Mouse (Mus musculus): Measurements from ENCODE around the gene Pdlim5. TPM values are rescaled to one million over a fixed set of nuclear protein-coding genes. Genes with fewer than 3 reads are reported as not detected.
"Not testable (repeated sequence)": the region's sequence is repeated elsewhere in the genome, so short reads cannot be mapped to it uniquely, and the experiment has no call there.

The Pdlim5 gene
- polyA plus RNA-seq, 1 experiment: 56.7 TPM

DNA sequence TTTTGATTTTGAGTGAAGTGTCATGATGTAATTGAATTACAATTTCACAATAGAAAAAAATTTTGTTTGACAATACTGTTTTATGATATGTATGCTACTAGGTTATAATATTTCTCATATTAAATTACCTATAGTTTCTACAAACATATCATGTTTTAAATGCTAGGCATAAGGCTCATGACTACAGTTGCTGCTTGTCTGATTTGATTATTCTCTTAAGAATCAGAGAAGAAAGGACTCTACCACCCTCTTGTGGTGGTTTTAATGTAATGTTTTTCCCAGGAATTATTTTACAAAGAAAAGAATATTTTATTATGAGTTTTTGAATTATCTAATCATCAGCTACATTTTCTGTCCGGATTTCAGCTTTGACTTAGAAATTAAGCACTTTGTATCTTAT lies 120.5 kb downstream of the Pdlim5 start:
- DNase-seq (ENCODE audit: low read depth): no peak

DNA sequence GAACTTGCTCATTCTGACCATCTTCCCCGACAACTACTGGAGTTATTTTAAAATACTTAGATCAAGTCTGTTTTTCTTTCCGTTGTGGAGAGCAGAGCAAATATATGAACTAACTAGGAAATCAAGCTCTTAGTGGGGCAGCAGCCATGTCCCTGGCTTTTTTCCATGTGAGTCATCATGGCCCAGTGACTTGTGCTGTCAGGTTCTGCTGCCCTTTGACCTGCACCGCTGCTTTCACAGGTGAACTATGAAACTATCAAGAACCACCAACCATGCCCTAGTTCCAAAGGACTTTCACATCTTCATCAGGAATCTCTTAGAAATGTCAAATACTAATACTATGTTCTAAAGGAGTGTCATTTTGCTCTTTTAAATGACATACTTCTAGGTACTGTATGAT lies 121.0 kb downstream of the Pdlim5 start:
- no peak for DNase-seq (ENCODE audit: low read depth)

DNA sequence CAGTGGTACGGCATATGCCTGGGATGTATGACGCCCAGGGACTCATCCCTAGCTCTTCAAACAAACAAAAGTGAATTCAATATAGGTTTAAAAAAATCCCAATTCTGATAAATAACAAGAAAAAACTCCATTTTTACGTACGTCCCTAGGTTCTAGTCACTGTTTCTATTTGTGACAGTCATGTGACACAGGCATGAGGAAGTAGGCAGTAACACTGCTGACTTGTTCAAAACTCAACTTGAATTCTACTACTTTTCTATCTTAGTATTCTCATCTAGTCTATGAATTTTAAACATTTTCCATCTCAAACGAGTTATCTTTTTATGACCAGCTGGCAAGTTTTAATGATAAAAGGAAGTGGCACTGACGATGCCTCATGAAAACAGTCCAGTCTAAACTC lies 122.2 kb downstream of the Pdlim5 start:
- no peak for DNase-seq (ENCODE audit: low read depth)

DNA sequence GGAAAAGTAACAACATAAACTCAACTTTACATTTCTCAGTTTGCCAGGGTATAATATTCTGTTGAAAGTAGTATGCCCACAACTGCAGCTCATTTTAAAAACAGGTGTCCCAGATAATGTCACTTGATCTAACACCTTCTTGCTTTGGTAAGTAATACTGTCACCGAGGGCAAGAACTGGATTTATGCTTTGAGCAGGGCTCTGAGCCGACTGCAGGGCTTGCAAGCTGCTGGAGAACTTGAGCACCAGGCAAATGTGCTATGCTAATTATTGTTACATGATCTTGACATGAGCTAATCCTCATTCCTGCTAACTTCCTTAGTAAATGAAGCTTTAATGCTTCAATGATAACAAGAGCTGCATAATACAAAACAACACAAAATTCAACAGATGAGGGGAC lies 139.1 kb downstream of the Pdlim5 start:
- DNase-seq (ENCODE audit: low read depth): no peak

DNA sequence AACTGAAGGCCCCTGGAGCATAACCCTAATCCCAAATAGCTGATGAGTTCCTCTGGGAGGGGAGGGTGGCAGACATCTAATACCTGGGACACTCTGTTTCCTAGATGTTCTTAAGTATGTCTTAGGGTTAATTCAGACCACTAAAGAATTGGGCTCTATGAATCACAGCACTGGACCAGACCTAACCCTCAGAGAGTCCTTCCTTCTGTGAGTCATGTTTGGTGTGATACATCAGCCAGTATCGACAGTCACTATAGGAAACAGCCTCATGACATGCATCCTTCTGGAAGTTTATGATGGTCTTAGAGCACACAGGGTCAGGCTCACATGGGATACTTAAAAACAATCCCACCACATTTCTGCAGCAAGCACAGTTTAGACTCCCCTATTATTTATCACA lies 143.4 kb downstream of the Pdlim5 start:
- no peak for DNase-seq (ENCODE audit: low read depth)

DNA sequence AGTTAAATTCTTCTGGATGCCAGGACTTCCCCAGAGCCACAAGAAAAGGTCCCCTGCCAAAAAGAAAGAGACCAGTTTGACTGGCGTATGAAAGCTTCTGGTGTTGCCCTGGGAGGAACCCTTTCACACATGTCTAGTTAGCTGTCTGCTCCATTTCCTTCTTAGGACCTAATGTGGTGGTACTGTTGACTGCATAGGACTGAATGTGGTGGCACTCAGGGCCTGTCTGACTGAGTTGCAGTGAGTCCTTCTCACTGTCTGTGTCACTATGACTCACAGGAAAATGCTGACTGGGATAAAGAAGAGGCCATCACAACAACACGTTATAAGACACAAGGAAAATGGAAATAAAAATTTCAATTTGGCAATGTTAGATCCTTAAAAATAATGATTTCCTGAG lies 146.0 kb downstream of the Pdlim5 start:
- DNase-seq (ENCODE audit: low read depth): no peak

DNA sequence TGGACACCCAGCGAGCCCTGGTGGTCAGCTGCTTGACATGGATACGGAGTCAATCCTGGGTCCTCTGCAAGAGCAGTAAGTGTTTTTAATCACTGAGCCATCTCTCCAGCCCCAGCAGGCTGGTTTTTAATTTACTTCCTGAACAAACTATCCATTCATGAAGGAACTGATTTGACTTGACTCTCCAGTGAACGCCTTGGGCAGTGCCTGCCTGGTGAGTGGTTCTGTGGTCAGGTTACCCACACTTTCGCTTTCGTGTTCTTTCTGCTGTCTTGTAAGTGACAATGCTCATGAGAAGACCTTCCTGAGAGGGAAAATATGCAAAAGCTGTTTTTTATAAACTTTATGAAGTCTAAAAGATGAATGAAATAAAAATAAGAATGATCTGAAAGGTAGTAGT lies 152.2 kb downstream of the Pdlim5 start:
- no peak for DNase-seq (ENCODE audit: low read depth)

DNA sequence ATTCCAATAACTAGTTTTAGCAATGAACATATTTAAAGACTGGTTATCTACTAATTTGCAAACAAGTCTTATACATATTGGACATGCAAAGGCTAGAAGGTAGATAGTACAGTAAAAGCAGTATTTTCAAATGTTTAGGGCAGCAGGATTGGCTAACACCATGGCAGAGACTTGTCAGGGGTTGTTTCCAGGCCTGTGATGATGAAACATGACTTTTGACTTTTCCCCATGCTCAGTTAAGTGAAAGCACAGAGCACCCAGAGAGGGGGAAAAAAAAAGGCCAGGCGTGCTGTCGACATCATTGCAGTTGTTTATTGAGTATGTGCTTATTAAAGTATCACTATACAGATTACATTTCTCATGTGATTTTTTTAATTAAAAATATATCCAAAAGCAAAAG lies 156.2 kb downstream of the Pdlim5 start:
- DNase-seq (ENCODE audit: low read depth): no peak

DNA sequence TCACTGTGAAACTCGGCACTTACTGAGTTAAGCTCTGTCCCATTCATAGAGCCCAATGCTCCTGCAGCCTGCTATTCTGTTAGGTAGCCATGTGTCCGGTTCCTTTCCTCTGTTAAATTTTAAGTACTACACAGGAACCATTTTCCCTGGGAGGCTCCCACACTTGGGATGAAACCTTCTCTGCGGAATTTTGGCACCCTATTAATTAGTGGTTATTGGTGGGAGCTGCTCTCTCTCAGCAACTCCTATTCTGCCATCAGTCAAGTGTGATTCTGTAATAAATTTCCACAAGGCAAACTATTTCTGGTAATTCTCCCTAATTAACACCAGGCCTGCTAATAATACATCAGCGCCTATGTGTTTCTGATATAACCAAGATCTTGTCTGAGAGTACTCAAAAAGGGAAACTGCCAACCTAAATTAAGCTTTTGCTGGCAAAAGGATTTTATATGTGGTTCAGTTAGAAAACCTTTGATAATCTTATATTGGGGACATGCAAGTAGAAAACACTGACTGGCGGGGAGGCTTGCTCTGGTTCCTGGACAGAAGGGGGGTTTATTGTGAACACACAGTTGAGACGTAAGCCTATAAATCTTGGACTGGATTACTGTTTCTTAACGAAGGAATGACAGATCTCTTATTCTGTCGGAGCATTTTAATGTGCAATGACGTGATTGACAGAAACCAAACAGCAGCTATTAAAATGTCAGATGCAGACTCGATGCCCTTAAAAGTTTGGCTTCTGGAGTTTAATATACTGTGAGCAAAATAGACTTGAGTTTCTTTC lies 157.0 kb downstream of the Pdlim5 start:
- no peak for DNase-seq (ENCODE audit: low read depth)

DNA sequence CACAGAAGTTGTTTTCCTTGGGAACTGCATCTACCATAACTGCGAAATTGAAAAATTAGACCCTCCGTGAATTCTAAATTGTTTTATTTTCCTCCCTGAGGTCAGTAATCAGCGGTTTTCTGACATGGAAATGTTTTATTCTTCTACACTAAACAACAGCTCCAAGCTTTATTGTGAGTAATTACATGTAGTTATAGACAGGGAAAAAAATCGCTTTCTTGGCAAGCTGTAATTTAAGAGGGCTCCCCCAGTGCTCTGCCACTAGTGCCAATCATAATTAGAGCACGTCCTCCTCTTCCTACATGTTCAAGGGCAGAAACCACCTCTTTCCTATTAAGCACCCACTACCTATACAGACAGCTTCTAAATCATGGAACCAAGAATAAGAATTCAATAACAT lies 157.9 kb downstream of the Pdlim5 start:
- no peak for DNase-seq (ENCODE audit: low read depth)

DNA sequence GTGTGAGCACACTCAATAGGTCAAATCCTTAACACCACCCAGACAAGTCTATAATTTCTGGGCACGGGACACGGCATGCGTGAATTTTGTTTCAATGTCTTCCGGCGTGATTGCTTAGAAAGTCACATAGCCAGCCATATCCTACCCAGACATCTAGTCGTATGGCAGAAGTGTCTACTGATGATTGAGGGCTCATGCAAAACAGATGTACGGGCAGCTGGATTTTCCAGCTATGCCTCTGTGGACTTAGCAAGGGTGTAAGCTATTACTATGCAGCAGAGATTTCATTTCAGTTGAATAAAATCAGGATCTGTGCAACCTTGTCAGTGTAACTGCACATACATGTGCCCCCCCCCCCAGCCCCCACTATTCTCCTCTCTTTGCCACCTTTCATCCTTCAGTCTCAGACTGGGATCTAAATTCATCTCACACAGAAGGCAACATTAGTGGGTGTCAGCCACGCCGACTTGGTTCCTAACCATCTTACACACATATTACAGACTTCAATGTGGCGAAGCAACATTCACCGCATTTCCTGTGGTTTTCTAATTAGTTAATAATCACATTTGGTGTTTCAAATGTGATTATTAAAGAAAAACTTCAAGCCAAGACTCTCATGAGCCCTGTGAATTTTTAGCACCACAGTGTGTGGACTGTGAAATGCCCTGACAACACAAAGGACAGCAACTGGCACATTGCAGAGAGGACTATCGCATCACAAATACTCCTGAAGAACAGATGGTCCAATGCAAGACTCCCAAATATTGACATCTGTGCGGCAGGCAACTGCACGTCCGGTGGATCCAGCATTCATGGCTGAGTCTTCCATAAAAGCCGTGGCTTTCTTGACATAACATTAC lies 161.7 kb downstream of the Pdlim5 start:
- DNase-seq (ENCODE audit: low read depth): no peak

DNA sequence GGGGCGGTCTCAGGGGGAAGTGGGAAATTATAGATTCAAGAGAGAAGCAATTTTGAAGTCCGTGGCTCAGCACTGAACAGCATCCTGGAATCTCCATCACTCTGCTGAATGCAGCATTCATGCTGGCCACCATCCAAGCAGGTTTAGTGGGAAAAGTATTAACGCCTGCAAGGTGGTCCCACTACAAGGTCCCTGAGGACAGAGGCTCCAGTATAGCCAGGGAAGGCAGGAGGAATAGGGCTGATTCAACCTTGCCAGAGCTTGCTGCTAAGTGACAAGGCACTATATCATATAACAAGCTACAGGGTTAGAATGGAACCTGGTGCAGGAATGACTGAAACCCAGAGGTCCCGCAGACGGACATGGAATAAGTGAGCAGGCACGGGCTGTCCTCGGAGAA lies 166.8 kb downstream of the Pdlim5 start:
- DNase-seq (ENCODE audit: low read depth): no peak

DNA sequence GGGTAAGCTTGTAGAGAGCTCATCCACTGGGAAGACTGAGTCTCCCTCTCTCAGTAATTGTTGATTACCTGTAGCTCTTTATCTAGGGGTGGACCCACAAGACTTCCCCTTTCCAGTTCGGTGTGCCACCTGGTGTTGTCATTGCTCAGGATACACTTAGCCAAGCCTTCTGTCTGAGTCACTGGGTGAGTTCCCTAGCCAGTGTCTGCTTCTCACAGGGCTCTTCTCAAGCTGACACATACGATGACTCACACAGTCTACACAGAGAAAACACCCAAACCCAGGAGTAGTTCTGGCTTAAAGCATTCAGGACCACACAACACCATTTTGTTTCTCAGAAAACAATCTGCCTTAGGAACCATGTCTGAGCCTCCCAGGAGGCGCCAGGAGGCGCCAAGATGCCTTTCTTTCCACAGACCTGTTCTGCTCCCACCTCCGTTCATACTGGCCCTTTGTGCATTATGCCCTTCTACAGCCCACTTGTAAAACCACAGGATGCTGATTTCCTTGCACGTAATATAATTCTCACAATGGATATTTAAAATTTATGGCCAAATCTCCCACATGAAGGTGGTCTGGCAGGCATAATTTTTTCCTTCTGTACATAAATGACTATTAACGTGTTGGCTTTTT lies 172.9 kb downstream of the Pdlim5 start:
- no peak for DNase-seq (ENCODE audit: low read depth)

DNA sequence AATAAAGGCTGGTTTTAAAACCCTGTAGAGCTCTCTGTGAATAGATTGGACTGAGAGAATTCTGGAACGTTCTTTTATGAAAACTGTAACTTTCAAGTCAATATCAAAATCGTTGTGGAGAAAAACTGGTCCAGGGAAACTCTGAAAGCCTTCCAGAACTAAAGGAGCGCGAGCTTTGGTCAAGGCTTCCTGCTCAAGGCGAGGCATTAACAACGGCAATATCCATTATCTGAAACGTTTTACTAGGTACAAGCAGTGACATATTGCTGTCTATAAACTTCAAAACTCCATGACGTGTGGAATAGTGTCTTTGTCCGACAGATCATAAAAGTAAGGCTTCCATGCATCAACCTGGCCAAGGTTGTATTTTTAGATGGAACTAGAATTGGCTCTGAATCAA lies 175.6 kb downstream of the Pdlim5 start:
- DNase-seq (ENCODE audit: low read depth): no peak

DNA sequence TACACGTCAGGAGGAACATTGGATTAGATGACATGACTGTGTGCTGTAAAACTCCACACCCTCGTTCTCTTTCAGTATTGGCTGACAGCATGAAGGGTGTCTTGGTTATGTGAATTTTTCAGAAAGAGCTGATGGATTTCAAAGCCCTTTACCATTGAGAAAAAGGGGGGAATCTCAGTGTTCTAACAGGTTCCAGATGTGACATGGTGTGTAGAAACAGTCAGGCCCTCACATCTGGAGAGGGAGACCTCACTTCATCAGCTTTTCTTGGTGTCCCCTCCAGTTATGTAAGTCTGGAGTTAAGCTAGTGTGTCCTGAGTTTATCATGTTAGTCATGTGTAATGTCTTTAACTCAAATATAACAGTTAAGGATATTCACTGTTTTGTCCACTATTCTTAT lies 182.7 kb downstream of the Pdlim5 start:
- no peak for DNase-seq (ENCODE audit: low read depth)

DNA sequence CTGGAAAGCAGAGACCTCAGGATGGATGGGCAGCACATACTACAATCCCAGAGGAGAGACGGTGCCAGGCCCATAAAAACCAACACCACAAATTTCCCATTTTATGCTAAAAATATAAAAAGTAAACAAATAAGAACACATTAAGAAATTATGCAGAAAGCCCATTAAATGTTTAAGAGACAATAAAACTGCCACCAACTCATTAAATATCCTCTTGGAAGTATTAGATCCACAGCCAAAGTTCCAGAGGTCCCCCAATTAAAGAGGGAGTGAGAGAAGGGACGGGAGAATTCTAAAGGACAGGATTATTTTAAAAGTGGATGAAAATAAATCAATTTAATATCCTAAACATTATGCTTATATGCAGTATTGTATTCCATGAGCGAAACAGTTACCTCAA lies 183.3 kb downstream of the Pdlim5 start:
- DNase-seq (ENCODE audit: low read depth): no peak

DNA sequence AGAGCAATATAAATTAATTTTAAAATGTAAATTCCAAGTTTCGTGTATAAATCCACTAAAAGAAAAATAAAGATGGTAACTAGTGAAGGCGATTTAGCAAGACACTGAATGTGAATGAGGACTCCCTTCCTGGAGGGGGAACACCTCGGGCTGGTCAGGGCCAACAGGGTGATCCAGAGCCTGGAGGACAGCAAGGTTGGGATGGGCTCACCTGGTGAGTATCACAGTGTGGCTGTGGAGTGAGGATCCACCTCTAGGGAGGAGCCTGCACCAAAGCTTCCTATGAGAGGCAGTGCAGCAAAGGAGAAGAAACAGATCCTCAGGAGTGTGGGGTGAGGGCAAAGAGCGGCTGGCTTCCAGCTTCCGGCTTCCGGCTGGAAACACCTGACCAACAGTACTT lies 185.5 kb downstream of the Pdlim5 start:
- DNase-seq (ENCODE audit: low read depth): no peak

DNA sequence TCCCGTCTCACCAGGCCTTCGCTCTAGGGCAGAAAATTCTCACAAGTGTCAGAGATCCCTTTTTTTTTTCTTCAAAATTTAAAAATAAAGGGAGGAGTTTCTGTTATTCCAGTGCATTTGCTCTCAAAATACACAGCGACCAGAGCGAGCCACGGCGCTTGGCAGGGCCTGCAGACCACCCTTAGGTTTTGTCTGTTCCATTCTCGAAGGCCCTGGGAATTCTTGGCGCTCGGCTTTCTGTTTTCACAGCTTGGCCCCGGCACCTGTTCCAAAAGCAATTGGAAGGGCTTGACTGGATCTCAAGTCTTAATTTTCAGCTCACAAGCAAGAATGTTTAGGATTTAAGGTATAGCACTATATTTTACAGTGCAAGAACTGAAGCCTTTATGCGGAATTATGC lies 186.4 kb downstream of the Pdlim5 start:
- no peak for DNase-seq (ENCODE audit: low read depth)

DNA sequence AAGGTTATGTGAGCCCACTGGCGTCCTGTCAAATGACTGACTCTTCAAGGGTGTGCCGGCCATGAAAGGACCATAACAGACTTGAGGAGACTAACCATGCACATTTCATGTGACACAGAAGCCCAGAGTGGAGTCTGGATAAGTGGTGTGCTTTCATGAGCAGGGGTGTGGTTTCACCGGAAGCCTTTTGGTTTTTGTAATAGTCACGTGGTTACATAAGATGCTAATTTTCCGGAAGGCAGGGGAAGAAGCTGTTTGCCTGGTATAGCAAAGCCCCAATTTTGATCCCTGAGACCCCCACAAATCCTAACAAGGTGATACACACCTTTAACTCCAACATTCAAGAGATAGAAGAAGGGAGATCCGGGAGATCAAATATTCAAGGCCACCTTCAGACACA lies 188.0 kb downstream of the Pdlim5 start:
- no peak for DNase-seq (ENCODE audit: low read depth)

DNA sequence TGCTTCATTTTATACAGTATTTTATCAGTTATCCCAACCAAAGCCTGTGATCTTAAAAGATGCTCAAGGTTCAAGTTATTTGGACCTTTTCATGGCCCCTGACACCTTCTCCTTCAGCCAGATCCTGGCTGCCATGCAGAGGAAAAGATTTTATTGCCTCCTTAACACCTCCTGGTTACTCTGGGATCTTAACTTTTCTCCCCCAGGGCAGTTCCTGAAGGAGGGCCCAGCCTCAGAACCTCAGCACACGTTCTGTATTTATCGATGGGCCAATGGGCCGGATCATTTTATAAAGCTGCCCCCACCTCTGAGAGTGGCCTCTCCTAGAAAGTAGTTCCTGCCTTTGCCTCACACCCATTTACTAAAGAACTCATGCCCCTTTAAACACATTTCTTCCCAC lies 189.2 kb downstream of the Pdlim5 start:
- no peak for DNase-seq (ENCODE audit: low read depth)

DNA sequence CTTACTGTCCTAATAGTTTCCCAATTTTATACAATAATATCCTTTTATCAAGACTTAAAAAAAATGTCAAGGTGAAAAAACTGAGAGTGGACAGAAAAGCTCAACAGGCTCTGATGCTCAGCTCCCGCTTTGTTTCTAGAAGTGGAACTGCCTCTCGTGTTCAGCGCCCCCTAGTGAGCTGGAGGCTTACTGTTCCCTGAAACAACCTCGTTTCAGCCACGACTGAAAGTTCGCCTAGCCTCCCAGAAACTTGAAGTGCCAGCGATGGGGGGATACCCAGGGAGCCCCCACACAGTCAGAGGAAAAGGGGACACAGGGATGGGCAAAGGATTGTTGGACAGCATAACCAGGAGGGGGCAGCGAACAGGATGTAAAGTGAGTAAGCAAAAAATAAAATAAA lies 199.4 kb downstream of the Pdlim5 start:
- no peak for DNase-seq (ENCODE audit: low read depth)

DNA sequence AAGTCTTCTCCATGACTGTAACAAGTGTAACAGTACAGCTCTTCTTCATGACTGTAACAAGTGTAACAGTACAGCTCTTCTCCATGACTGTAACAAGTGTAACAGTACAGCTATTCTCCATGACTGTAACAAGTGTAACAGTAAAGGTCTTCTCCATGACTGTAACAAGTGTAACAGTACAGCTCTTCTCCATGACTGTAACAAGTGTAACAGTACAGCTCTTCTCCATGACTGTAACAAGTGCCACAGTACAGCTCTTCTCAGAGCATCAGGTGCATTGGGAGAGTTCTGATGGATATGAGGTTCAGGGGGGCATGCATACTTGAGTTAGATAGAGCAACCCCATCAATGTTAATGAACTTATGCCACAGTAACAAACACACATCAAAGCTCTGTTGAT lies 203.9 kb downstream of the Pdlim5 start:
- DNase-seq (ENCODE audit: low read depth): not testable (repeated sequence)

Measured in gonadal fat pad, adult 2 months (tissue).